In genomic region chr12:76293192-76293591, GRCm38 (mm10) we compare ENCODE assay signal across 9 mouse cellular contexts. TPM values are rescaled to one million over a fixed set of nuclear protein-coding genes. Genes with fewer than 3 reads are reported as not detected.
DNase-seq lines count a peak whose midpoint lies in the region; ATAC-seq and TF ChIP-seq lines count a peak whose summit lies in the region.
"Had no signal": no experiment of that assay in that cellular context is flagged by ENCODE, and none has a peak within 500 bp of the region (broad histone marks: within the 10 kb centered on the region; RNA-seq: fewer than 3 reads in every experiment).

No protein-coding gene starts in this region.

- peak; percentile 51 to 84 for DNase-seq in heart, adult 18-20 months
- DNase-seq in 416B (ENCODE audit: low read depth) = peak; percentile 43
- peak; percentile 47 for DNase-seq in adipocyte (ENCODE audit: low spot score)
- DNase-seq in hindbrain, postnatal 0 days (ENCODE audit: low spot score) = peak; percentile 62
- DNase-seq in lung, postnatal 14 days = peak; percentile 84
- DNase-seq in spleen, postnatal 36 days (ENCODE audit: low spot score in 2 of 2) = peak; percentile 10 to 37

- H3K4me1 ChIP-seq in heart, embryonic 11.5 days (ENCODE audit: control insufficient read depth, insufficient read depth, low read length) = no peaks in the 10 kb centered on the region
- peaks cover 3% of the 10 kb centered on the region; the same call in 1 of the 2 replicates for H3K4me1 ChIP-seq in cortical plate, adult 2 months (ENCODE audit: control insufficient read depth, insufficient read depth, low read length)
- no peaks in the 10 kb centered on the region for H3K4me1 ChIP-seq in hindbrain, postnatal 0 days (ENCODE audit: insufficient read depth, low read length)

- TF ChIP-seq CTCF in cortical plate, adult 2 months (IDR thresholded peaks at IDR 0.05; ENCODE audit: extremely low read depth, insufficient read depth, low read length) = peak; percentile 76
- peak; percentile 75 for TF ChIP-seq CTCF in hindbrain, postnatal 0 days (IDR thresholded peaks at IDR 0.05; ENCODE audit: low read depth)

- H3K4me3 ChIP-seq in heart, embryonic 11.5 days (ENCODE audit: low read depth, low read length) = no peak overlapping the region
- no peak overlapping the region for H3K4me3 ChIP-seq in cortical plate, adult 2 months (ENCODE audit: insufficient read depth, low read length)
- no peak overlapping the region for H3K4me3 ChIP-seq in hindbrain, postnatal 0 days (ENCODE audit: low read length)

- no peaks in the 10 kb centered on the region for H3K27me3 ChIP-seq in heart, embryonic 11.5 days (ENCODE audit: control insufficient read depth, insufficient read depth, low read length)
- H3K27me3 ChIP-seq in hindbrain, postnatal 0 days (ENCODE audit: insufficient read depth, low read length) = no peaks in the 10 kb centered on the region

- ATAC-seq in heart, embryonic 11.5 days (replicated peaks; ENCODE audit: insufficient number of reproducible peaks, low FRiP score, low TSS enrichment) = no peak
- ATAC-seq in hindbrain, postnatal 0 days = no peak

- no peaks in the 10 kb centered on the region for H3K9me3 ChIP-seq in heart, embryonic 11.5 days (replicated peaks; ENCODE audit: control insufficient read depth, low read length)
- H3K9me3 ChIP-seq in hindbrain, postnatal 0 days (ENCODE audit: low read length) = no peaks in the 10 kb centered on the region

- H3K27ac ChIP-seq in heart, embryonic 11.5 days (ENCODE audit: low read depth, low read length) = no peak overlapping the region
- H3K27ac ChIP-seq in cortical plate, adult 2 months (ENCODE audit: insufficient read depth, low read length) = no peak overlapping the region
- H3K27ac ChIP-seq in hindbrain, postnatal 0 days = no peak overlapping the region

- peaks cover 10% of the 10 kb centered on the region for H3K36me3 ChIP-seq in heart, embryonic 11.5 days (ENCODE audit: control insufficient read depth, insufficient read depth, low read length)
- H3K36me3 ChIP-seq in hindbrain, postnatal 0 days (ENCODE audit: insufficient read depth, low read length) = peaks cover 17% of the 10 kb centered on the region

- H3K9ac ChIP-seq in heart, embryonic 11.5 days (ENCODE audit: low read depth, low read length) = no peak overlapping the region
- no peak overlapping the region for H3K9ac ChIP-seq in hindbrain, postnatal 0 days (replicated peaks; ENCODE audit: low read length)

- WGBS in heart, embryonic 11.5 days (ENCODE audit: insufficient replicate concordance) = 50% methylated on average over 7 of the region's 7 CpGs
- 61% methylated on average over 7 of the region's 7 CpGs for WGBS in hindbrain, postnatal 0 days

- TF ChIP-seq POLR2A in cortical plate, adult 2 months (IDR thresholded peaks at IDR 0.05; ENCODE audit: extremely low read depth, insufficient read depth, low read length) = no peak

- H3K4me2 ChIP-seq in heart, embryonic 11.5 days = no peak overlapping the region
- H3K4me2 ChIP-seq in hindbrain, postnatal 0 days (ENCODE audit: low read depth, low read length) = no peak overlapping the region

RNA-seq across cellular contexts. Expression of gene Akap5, which starts 31.5 kb away (rescaled TPM):
- under 1 TPM; 0.46 to 0.52 TPM for total RNA-seq in heart, adult 18-20 months (2021)
- polyA plus RNA-seq in heart, embryonic 11.5 days (2014; fragmentation: Nextera tagmentation; extraction: Ambion mirVana) = 8.5 and 8.8 TPM in 2 replicates
- 51.2 and 51.4 TPM in 2 replicates for polyA plus RNA-seq in cortical plate, adult 2 months (2012; rRNA removed)
- 13.1 and 15.0 TPM in 2 replicates for total RNA-seq in hindbrain, postnatal 0 days (2014; rRNA removed)
- 11.8 and 12.5 TPM in 2 replicates for polyA plus RNA-seq in hindbrain, postnatal 0 days (2015; fragmentation: Nextera tagmentation; extraction: Ambion mirVana)

RNA-seq across cellular contexts. Expression of gene Mthfd1, which starts 38.1 kb away (rescaled TPM):
- total RNA-seq in heart, adult 18-20 months (2021) = 10 to 100 TPM; 25.6 to 27.9 TPM
- polyA plus RNA-seq in heart, embryonic 11.5 days (2014; fragmentation: Nextera tagmentation; extraction: Ambion mirVana) = 44.5 and 48.6 TPM in 2 replicates
- 33.2 and 35.7 TPM in 2 replicates for polyA plus RNA-seq in cortical plate, adult 2 months (2012; rRNA removed)
- 30.9 and 31.3 TPM in 2 replicates for total RNA-seq in hindbrain, postnatal 0 days (2014; rRNA removed)
- polyA plus RNA-seq in hindbrain, postnatal 0 days (2015; fragmentation: Nextera tagmentation; extraction: Ambion mirVana) = 33.1 and 37.1 TPM in 2 replicates

RNA-seq across cellular contexts. Expression of gene Tex21, which starts 46.6 kb away (rescaled TPM):
- not detected for total RNA-seq in heart, adult 18-20 months (2021)
- not detected in 2 replicates for polyA plus RNA-seq in heart, embryonic 11.5 days (2014; fragmentation: Nextera tagmentation; extraction: Ambion mirVana)
- polyA plus RNA-seq in cortical plate, adult 2 months (2012; rRNA removed) = not detected in 2 replicates
- not detected in 2 replicates for total RNA-seq in hindbrain, postnatal 0 days (2014; rRNA removed)
- polyA plus RNA-seq in hindbrain, postnatal 0 days (2015; fragmentation: Nextera tagmentation; extraction: Ambion mirVana) = not detected in 2 replicates
- total RNA-seq: left cerebral cortex, postnatal 36 days had no signal

Comparison
In these comparisons a context has a peak if more than half of its experiments do, and no peak if none do; other contexts are left out.
1. DNase-seq: peak in every context shown above with its lines; median percentile 84 in lung, postnatal 14 days; 68 in heart, adult 18-20 months; 62 in hindbrain, postnatal 0 days; 47 in adipocyte; 43 in 416B; 24 in spleen, postnatal 36 days.